Mouse (Mus musculus) hindbrain, embryonic 13.5 days (tissue): ENCODE measurements around the gene Cfap58. TPM values are rescaled to one million over a fixed set of nuclear protein-coding genes. Genes with fewer than 3 reads are reported as not detected.

ENCODE experiments used
- ATAC-seq: fragments of 200-750 bp; cut with Nextera tagmentation; 2 replicates; pipeline ENCODE4 v1.8.0; 2017; ENCODE audit warnings: moderate TSS enrichment; ENCODE audit not compliant: low FRiP score
- H3K27ac ChIP-seq: fragments of 300-500 bp; sonication (generic); 2 replicates; pipeline ENCODE4 v1.5.1; 2015; ENCODE audit warnings: inconsistent platforms, mild to moderate bottlenecking, moderate library complexity
- H3K27me3 ChIP-seq: fragments of 300-500 bp; sonication (generic); 2 replicates; pipeline ENCODE4 v1.6.1; 2015; ENCODE audit warnings: mild to moderate bottlenecking, inconsistent platforms
- H3K36me3 ChIP-seq: fragments of 300-500 bp; sonication (generic); 2 replicates; pipeline ENCODE4 v1.6.1; 2015; ENCODE audit warnings: mild to moderate bottlenecking, inconsistent platforms
- H3K4me1 ChIP-seq: fragments of 300-500 bp; sonication (generic); replicated peaks from 2 replicates; pipeline ENCODE4 v1.6.1; 2015; ENCODE audit warnings: inconsistent platforms
- H3K4me2 ChIP-seq: fragments of 300-500 bp; sonication (generic); 2 replicates; pipeline ENCODE4 v1.6.1; 2015; ENCODE audit warnings: inconsistent platforms, mild to moderate bottlenecking, moderate library complexity
- H3K4me3 ChIP-seq: fragments of 300-500 bp; sonication (generic); 2 replicates; pipeline ENCODE4 v1.5.1; 2015; ENCODE audit warnings: mild to moderate bottlenecking, inconsistent platforms
- H3K9ac ChIP-seq: fragments of 300-500 bp; sonication (generic); 2 replicates; pipeline ENCODE4 v1.6.1; 2015; ENCODE audit warnings: mild to moderate bottlenecking, inconsistent platforms
- H3K9me3 ChIP-seq: fragments of 300-500 bp; sonication (generic); 2 replicates; pipeline ENCODE4 v1.6.1; 2016; ENCODE audit warnings: inconsistent platforms
- WGBS: fragments of 180-500 bp; shearing (Covaris S2); methylation state at CpG from one replicate; pipeline ENCODE4 v1.1.7; 2015; 5-methylcytosine and 5-hydroxymethylcytosine counted together
- polyA plus RNA-seq: library from polyadenylated mRNA; unstranded; fragments of >200 nt; fragmentation: Nextera tagmentation; extraction: Ambion mirVana; gene quantifications from 2 replicates; pipeline ENCODE4 v1.2.1, GENCODE M21; 2015

Gene Cfap58
- polyA plus RNA-seq, 1 experiment from 2014 or later = 1.3 TPM

- no peak overlapping the region for H3K27ac ChIP-seq
Measured at GRCm38 (mm10) chr19:47905603-47906002, 31.9 kb upstream of the Cfap58 start.

GRCm38 (mm10) chr19:47907596-47907995 lies 29.9 kb upstream of the Cfap58 start:
- Histone ChIP-seq H3K9me3 (no peaks in the 10 kb centered on the region), H3K4me2 (no peak overlapping the region), H3K9ac (no peak overlapping the region), H3K4me3 (no peak overlapping the region), H3K36me3 (no peaks in the 10 kb centered on the region), H3K27ac (no peak overlapping the region), H3K27me3 (no peaks in the 10 kb centered on the region), H3K4me1 (peaks cover 50% of the 10 kb centered on the region)
- ATAC-seq = no peak
- 95% methylated on average over 9 of the region's 9 CpGs for WGBS

More at GRCm38 (mm10) chr19:47905603-47906002, 31.9 kb upstream of the Cfap58 start:
- Histone ChIP-seq H3K36me3 (no peaks in the 10 kb centered on the region), H3K4me3 (no peak overlapping the region), H3K4me2 (no peak overlapping the region), H3K4me1 (peaks cover 57% of the 10 kb centered on the region), H3K27me3 (no peaks in the 10 kb centered on the region), H3K9me3 (no peaks in the 10 kb centered on the region), H3K9ac (no peak overlapping the region)
- no peak for ATAC-seq
- 91% methylated on average over 5 of the region's 5 CpGs for WGBS

- peak; percentile 50 for ATAC-seq
- Histone ChIP-seq H3K27ac (peak overlapping the region; percentile 98), H3K9me3 (no peaks in the 10 kb centered on the region), H3K36me3 (no peaks in the 10 kb centered on the region), H3K4me1 (peaks cover 37% of the 10 kb centered on the region), H3K4me2 (peak overlapping the region; percentile 60), H3K4me3 (peak overlapping the region; percentile 35; the same call in 1 of the 2 replicates), H3K9ac (peak overlapping the region; percentile 82), H3K27me3 (no peaks in the 10 kb centered on the region)
- 34% methylated on average over 5 of the region's 6 CpGs for WGBS
Measured at GRCm38 (mm10) chr19:47908961-47909371, 28.5 kb upstream of the Cfap58 start.

GRCm38 (mm10) chr19:47909387-47910116 lies 27.9 kb upstream of the Cfap58 start:
- H3K4me2 ChIP-seq = peak overlapping the region; percentile 60
- peaks cover 36% of the 10 kb centered on the region for H3K4me1 ChIP-seq
- no peaks in the 10 kb centered on the region for H3K36me3 ChIP-seq
- peak overlapping the region; percentile 98 for H3K27ac ChIP-seq
- 0% methylated on average over 10 of the region's 10 CpGs for WGBS
- no peaks in the 10 kb centered on the region for H3K27me3 ChIP-seq
- peak overlapping the region; percentile 82 for H3K9ac ChIP-seq
- peak; percentile 81 for ATAC-seq
- peak overlapping the region; percentile 35 for H3K4me3 ChIP-seq
- H3K9me3 ChIP-seq = no peaks in the 10 kb centered on the region

GRCm38 (mm10) chr19:47910117-47910618 lies 27.3 kb upstream of the Cfap58 start:
- ATAC-seq = peak; percentile 7; the same call in 1 of the 2 replicates
- no peaks in the 10 kb centered on the region for H3K36me3 ChIP-seq
- peak overlapping the region; percentile 98 for H3K27ac ChIP-seq
- H3K4me2 ChIP-seq = peak overlapping the region; percentile 60
- no peaks in the 10 kb centered on the region for H3K9me3 ChIP-seq
- H3K4me1 ChIP-seq = peaks cover 32% of the 10 kb centered on the region
- no peak overlapping the region for H3K4me3 ChIP-seq
- H3K27me3 ChIP-seq = no peaks in the 10 kb centered on the region
- 42% methylated on average over 4 of the region's 4 CpGs for WGBS
- peak overlapping the region; percentile 82 for H3K9ac ChIP-seq

- H3K36me3 ChIP-seq = no peaks in the 10 kb centered on the region
- H3K9ac ChIP-seq = no peak overlapping the region
- no peak overlapping the region for H3K4me2 ChIP-seq
- H3K4me1 ChIP-seq = peaks cover 28% of the 10 kb centered on the region
- no peaks in the 10 kb centered on the region for H3K27me3 ChIP-seq
- no peaks in the 10 kb centered on the region for H3K9me3 ChIP-seq
- ATAC-seq = no peak
- H3K4me3 ChIP-seq = no peak overlapping the region
- WGBS = 89% methylated on average over 4 of the region's 4 CpGs
- peak overlapping the region; percentile 98; the same call in 1 of the 2 replicates for H3K27ac ChIP-seq
Measured at GRCm38 (mm10) chr19:47910751-47911150, 26.7 kb upstream of the Cfap58 start.

- Histone ChIP-seq H3K9me3 (no peaks in the 10 kb centered on the region), H3K4me3 (no peak overlapping the region), H3K27ac (no peak overlapping the region), H3K36me3 (no peaks in the 10 kb centered on the region), H3K4me2 (no peak overlapping the region), H3K9ac (no peak overlapping the region), H3K4me1 (peaks cover 47% of the 10 kb centered on the region), H3K27me3 (no peaks in the 10 kb centered on the region)
- WGBS = 96% methylated on average over 7 of the region's 7 CpGs
- ATAC-seq = no peak
Measured at GRCm38 (mm10) chr19:47913344-47913743, 24.1 kb upstream of the Cfap58 start.

- Histone ChIP-seq H3K27ac (no peak overlapping the region), H3K4me1 (peaks cover 44% of the 10 kb centered on the region), H3K9ac (no peak overlapping the region), H3K27me3 (no peaks in the 10 kb centered on the region), H3K9me3 (no peaks in the 10 kb centered on the region), H3K36me3 (no peaks in the 10 kb centered on the region), H3K4me3 (no peak overlapping the region), H3K4me2 (no peak overlapping the region)
- ATAC-seq = no peak
- 94% methylated on average over 4 of the region's 4 CpGs for WGBS
Measured at GRCm38 (mm10) chr19:47914191-47914590, 23.3 kb upstream of the Cfap58 start.

GRCm38 (mm10) chr19:47915251-47915650 lies 22.2 kb upstream of the Cfap58 start:
- no peaks in the 10 kb centered on the region for H3K27me3 ChIP-seq
- no peak overlapping the region for H3K9ac ChIP-seq
- H3K4me2 ChIP-seq = no peak overlapping the region
- H3K36me3 ChIP-seq = no peaks in the 10 kb centered on the region
- H3K9me3 ChIP-seq = no peaks in the 10 kb centered on the region
- H3K27ac ChIP-seq = no peak overlapping the region
- no peak for ATAC-seq
- peaks cover 38% of the 10 kb centered on the region for H3K4me1 ChIP-seq
- no peak overlapping the region for H3K4me3 ChIP-seq
- WGBS = 85% methylated on average over 4 of the region's 4 CpGs

GRCm38 (mm10) chr19:47917396-47917795 lies 20.1 kb upstream of the Cfap58 start:
- Histone ChIP-seq H3K27ac (no peak overlapping the region), H3K9ac (peak overlapping the region; percentile 87), H3K4me1 (peaks cover 31% of the 10 kb centered on the region), H3K4me3 (peak overlapping the region; percentile 74), H3K36me3 (no peaks in the 10 kb centered on the region), H3K27me3 (no peaks in the 10 kb centered on the region), H3K4me2 (peak overlapping the region; percentile 89), H3K9me3 (no peaks in the 10 kb centered on the region)
- no peak for ATAC-seq
- WGBS = 17% methylated on average over 4 of the region's 4 CpGs

GRCm38 (mm10) chr19:47918016-47918415 lies 19.5 kb upstream of the Cfap58 start:
- H3K4me2 ChIP-seq = peak overlapping the region; percentile 89
- no peaks in the 10 kb centered on the region for H3K27me3 ChIP-seq
- H3K9ac ChIP-seq = peak overlapping the region; percentile 87
- H3K4me1 ChIP-seq = peaks cover 31% of the 10 kb centered on the region
- peak overlapping the region; percentile 74 for H3K4me3 ChIP-seq
- no peaks in the 10 kb centered on the region for H3K9me3 ChIP-seq
- H3K36me3 ChIP-seq = no peaks in the 10 kb centered on the region
- H3K27ac ChIP-seq = no peak overlapping the region
- no peak for ATAC-seq
- WGBS = 20% methylated on average over 9 of the region's 9 CpGs

GRCm38 (mm10) chr19:47918455-47919101 lies 18.9 kb upstream of the Cfap58 start:
- Histone ChIP-seq H3K9me3 (no peaks in the 10 kb centered on the region), H3K4me1 (peaks cover 31% of the 10 kb centered on the region), H3K27me3 (no peaks in the 10 kb centered on the region), H3K4me3 (peak overlapping the region; percentile 74), H3K27ac (peak overlapping the region; percentile 89), H3K9ac (peak overlapping the region; percentile 87), H3K4me2 (peak overlapping the region; percentile 89), H3K36me3 (no peaks in the 10 kb centered on the region)
- peak; percentile 48 for ATAC-seq
- under 1% methylated on average over 29 of the region's 29 CpGs for WGBS
